Mouse (Mus musculus) heart, adult 11 months (tissue): ENCODE data around the gene Pias1.
A peak's percentile ranks its signal among the peaks of the same experiment; 100 is the strongest.
"Not testable (repeated sequence)": the region's sequence is repeated elsewhere in the genome, so short reads cannot be mapped to it uniquely, and the experiment has no call there.

ENCODE experiments used
- DNase-seq: peaks from one replicate; pipeline ENCODE4 v3.0.0; 2022

The Pias1 gene

GRCm38 (mm10) chr9:62935854-62936253 lies 51.9 kb downstream of the Pias1 start:
- peak; percentile 90 for DNase-seq

- no peak for DNase-seq
Observed at GRCm38 (mm10) chr9:62934700-62935400, 52.9 kb downstream of the Pias1 start.

GRCm38 (mm10) chr9:62932575-62933339 lies 55.0 kb downstream of the Pias1 start:
- no peak for DNase-seq

GRCm38 (mm10) chr9:62924886-62925610 lies 62.7 kb downstream of the Pias1 start:
- DNase-seq: no peak

- no peak for DNase-seq
Observed at GRCm38 (mm10) chr9:62920877-62921276, 66.8 kb downstream of the Pias1 start.

GRCm38 (mm10) chr9:62917059-62917458 lies 70.7 kb downstream of the Pias1 start:
- DNase-seq: no peak

- DNase-seq: peak; percentile 94
Observed at GRCm38 (mm10) chr9:62913390-62914069, 74.2 kb downstream of the Pias1 start.

GRCm38 (mm10) chr9:62905039-62905438 lies 82.7 kb downstream of the Pias1 start:
- DNase-seq: no peak

GRCm38 (mm10) chr9:62903841-62904240 lies 83.9 kb downstream of the Pias1 start:
- peak; percentile 22 for DNase-seq

GRCm38 (mm10) chr9:62901736-62902135 lies 86.0 kb downstream of the Pias1 start:
- peak; percentile 19 for DNase-seq

- DNase-seq: peak; percentile 97
Observed at GRCm38 (mm10) chr9:62894486-62894885, 93.2 kb downstream of the Pias1 start.

GRCm38 (mm10) chr9:62881871-62882270 lies 105.9 kb downstream of the Pias1 start:
- peak; percentile 98 for DNase-seq

GRCm38 (mm10) chr9:62877825-62878224 lies 109.9 kb downstream of the Pias1 start:
- peak; percentile 74 for DNase-seq

GRCm38 (mm10) chr9:62876966-62877616 lies 110.6 kb downstream of the Pias1 start:
- DNase-seq: peak; percentile 42

GRCm38 (mm10) chr9:62870728-62871127 lies 117.0 kb downstream of the Pias1 start:
- DNase-seq: peak; percentile 68

- peak; percentile 55 for DNase-seq
Observed at GRCm38 (mm10) chr9:62869236-62869635, 118.5 kb downstream of the Pias1 start.

GRCm38 (mm10) chr9:62860866-62861265 lies 126.9 kb downstream of the Pias1 start:
- no peak for DNase-seq

- DNase-seq: not testable (repeated sequence)
Observed at GRCm38 (mm10) chr9:62860102-62860501, 127.6 kb downstream of the Pias1 start.

- DNase-seq: peak; percentile 87
Observed at GRCm38 (mm10) chr9:62858266-62859019, 129.3 kb downstream of the Pias1 start.

GRCm38 (mm10) chr9:62857719-62858261 lies 129.9 kb downstream of the Pias1 start, which contains the start of gene Calml4:
Gene Calml4 (plus strand): TSS chr9:62858080.
- peak; percentile 98 for DNase-seq

GRCm38 (mm10) chr9:62857216-62857615 lies 130.5 kb downstream of the Pias1 start:
- DNase-seq: peak; percentile 96
